Mouse (Mus musculus) heart, embryonic 11.5 days (tissue): ENCODE results near the gene March9. TPM values are rescaled to one million over a fixed set of nuclear protein-coding genes. Genes with fewer than 3 reads are reported as not detected.

Experiments
- ATAC-seq: fragments of 200-750 bp; cut with Nextera tagmentation; replicated peaks from 2 replicates; pipeline ENCODE4 v1.8.0; 2017; ENCODE audit warnings: moderate library complexity; ENCODE audit not compliant: insufficient number of reproducible peaks, low FRiP score, low TSS enrichment
- H3K27ac ChIP-seq: fragments of 300-500 bp; sonication (generic); 2 replicates; pipeline ENCODE4 v1.5.1; 2014; ENCODE audit warnings: mild to moderate bottlenecking, low read depth, low read length
- H3K27me3 ChIP-seq: fragments of 300-500 bp; sonication (generic); 2 replicates; pipeline ENCODE4 v1.6.1; 2014; ENCODE audit warnings: mild to moderate bottlenecking, low read length, mixed read lengths; ENCODE audit not compliant: control insufficient read depth, insufficient read depth
- H3K36me3 ChIP-seq: fragments of 300-500 bp; sonication (generic); 2 replicates; pipeline ENCODE4 v1.6.1; 2014; ENCODE audit warnings: mild to moderate bottlenecking, low read length, moderate library complexity, mixed read lengths; ENCODE audit not compliant: control insufficient read depth, insufficient read depth
- H3K4me1 ChIP-seq: fragments of 300-500 bp; sonication (generic); 2 replicates; pipeline ENCODE4 v1.6.1; 2014; ENCODE audit warnings: low read length; ENCODE audit not compliant: control insufficient read depth, insufficient read depth
- H3K4me2 ChIP-seq: fragments of 300-500 bp; sonication (generic); 2 replicates; pipeline ENCODE4 v1.6.1; 2014; ENCODE audit warnings: mild to moderate bottlenecking, moderate library complexity
- H3K4me3 ChIP-seq: fragments of 300-500 bp; sonication (generic); 2 replicates; pipeline ENCODE4 v1.5.1; 2014; ENCODE audit warnings: low read depth, low read length
- H3K9ac ChIP-seq: fragments of 300-500 bp; sonication (generic); 2 replicates; pipeline ENCODE4 v1.6.1; 2014; ENCODE audit warnings: mild to moderate bottlenecking, low read depth, low read length, moderate library complexity
- H3K9me3 ChIP-seq: fragments of 300-500 bp; sonication (generic); replicated peaks from 2 replicates; pipeline ENCODE4 v1.6.1; 2016; ENCODE audit warnings: low read length; ENCODE audit not compliant: control insufficient read depth
- WGBS: fragments of 180-500 bp; shearing (Covaris S2); extraction: QIAGEN DNeasy Blood & Tissue Kit; methylation state at CpG from one replicate; pipeline ENCODE4 v1.1.7; 2014; ENCODE audit not compliant: insufficient replicate concordance; 5-methylcytosine and 5-hydroxymethylcytosine counted together
- polyA plus RNA-seq: library from polyadenylated mRNA; unstranded; fragments of >200 nt; fragmentation: Nextera tagmentation; extraction: Ambion mirVana; gene quantifications from 2 replicates; pipeline ENCODE4 v1.2.1, GENCODE M21; 2014

The March9 gene
- polyA plus RNA-seq, 1 experiment from 2014 or later = 0.21 TPM

DNA sequence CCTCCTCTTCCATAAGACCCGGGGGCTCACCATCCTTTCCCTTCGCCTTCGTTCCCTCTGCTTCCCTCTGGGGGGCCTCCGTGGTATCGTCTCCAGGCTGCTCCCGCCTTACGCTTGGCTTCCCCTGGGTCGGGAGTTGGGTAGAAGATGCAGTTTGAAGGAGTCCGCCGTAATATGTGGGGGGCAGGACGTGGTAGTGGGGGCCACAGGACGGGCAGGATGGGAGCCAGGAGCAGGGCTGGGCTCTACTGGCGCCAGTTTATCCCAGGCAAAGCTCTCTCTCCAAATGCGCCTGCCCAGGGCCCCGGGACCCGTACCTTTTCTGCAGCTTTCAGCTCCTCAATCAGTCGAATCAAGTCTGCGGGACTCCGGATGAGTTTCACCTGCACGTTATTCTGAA, 38.5 kb upstream of the March9 start:
- Histone ChIP-seq H3K27me3 (peaks cover 6% of the 10 kb centered on the region), H3K4me2 (no peak overlapping the region), H3K4me1 (peaks cover 5% of the 10 kb centered on the region; the same call in 1 of the 2 replicates), H3K4me3 (no peak overlapping the region), H3K27ac (no peak overlapping the region), H3K9ac (no peak overlapping the region), H3K9me3 (no peaks in the 10 kb centered on the region), H3K36me3 (peaks cover 8% of the 10 kb centered on the region)
- 71% methylated on average over 20 of the region's 20 CpGs for WGBS
- ATAC-seq = no peak

DNA sequence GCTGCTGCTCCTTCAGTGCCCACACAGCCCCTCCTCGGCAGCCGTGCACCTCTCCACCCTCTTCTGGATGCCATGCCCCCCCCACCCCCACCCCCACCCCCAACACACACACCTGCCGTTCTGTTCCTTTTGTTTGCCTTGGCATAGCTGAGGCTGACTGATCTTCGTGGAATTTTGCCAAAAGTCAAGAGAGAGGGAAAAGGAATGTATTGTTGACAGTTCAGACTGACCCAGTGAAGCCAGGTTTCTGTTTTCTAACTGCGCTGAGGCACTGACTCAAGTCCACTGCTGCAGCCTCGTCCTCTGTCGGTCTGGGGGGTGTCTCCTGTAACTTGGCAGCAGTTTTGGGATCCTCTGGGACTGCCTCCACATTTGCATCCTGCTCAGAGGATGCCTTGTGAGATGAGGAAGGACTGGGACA, 34.4 kb upstream of the March9 start:
- H3K9me3 ChIP-seq = no peaks in the 10 kb centered on the region
- H3K9ac ChIP-seq = no peak overlapping the region
- no peak overlapping the region for H3K4me3 ChIP-seq
- H3K27me3 ChIP-seq = peaks cover 47% of the 10 kb centered on the region
- no peak for ATAC-seq
- H3K36me3 ChIP-seq = peaks cover 8% of the 10 kb centered on the region
- WGBS = 45% methylated on average over 7 of the region's 7 CpGs
- H3K4me2 ChIP-seq = no peak overlapping the region
- H3K27ac ChIP-seq = no peak overlapping the region
- peaks cover 11% of the 10 kb centered on the region; the same call in 1 of the 2 replicates for H3K4me1 ChIP-seq

DNA sequence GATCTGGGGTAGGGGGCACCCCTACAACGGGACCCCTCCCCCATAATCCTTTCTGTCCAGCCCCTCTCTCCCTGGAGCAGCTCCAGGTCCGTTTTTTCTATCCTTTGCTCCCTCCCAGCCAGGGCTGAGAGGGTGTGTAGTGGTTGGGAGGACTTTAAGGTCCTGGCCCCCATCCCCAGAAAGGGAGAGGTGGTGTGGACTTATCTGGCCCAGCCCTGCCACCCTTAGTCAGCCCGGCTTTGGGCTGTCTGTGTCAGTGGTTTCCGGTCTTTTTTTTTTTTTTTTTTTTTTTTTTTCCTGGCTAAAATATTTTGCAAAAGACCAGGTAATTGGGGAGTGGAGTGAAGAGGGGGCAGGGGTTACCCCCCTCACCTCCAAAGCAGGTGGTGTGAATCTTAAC, 32.8 kb upstream of the March9 start:
- no peak overlapping the region for H3K4me3 ChIP-seq
- peaks cover 8% of the 10 kb centered on the region for H3K36me3 ChIP-seq
- ATAC-seq = no peak
- H3K9ac ChIP-seq = no peak overlapping the region
- H3K27ac ChIP-seq = no peak overlapping the region
- no peaks in the 10 kb centered on the region for H3K9me3 ChIP-seq
- H3K27me3 ChIP-seq = peaks cover 61% of the 10 kb centered on the region
- 42% methylated on average over 4 of the region's 4 CpGs for WGBS
- H3K4me2 ChIP-seq = no peak overlapping the region
- peaks cover 11% of the 10 kb centered on the region; the same call in 1 of the 2 replicates for H3K4me1 ChIP-seq

DNA sequence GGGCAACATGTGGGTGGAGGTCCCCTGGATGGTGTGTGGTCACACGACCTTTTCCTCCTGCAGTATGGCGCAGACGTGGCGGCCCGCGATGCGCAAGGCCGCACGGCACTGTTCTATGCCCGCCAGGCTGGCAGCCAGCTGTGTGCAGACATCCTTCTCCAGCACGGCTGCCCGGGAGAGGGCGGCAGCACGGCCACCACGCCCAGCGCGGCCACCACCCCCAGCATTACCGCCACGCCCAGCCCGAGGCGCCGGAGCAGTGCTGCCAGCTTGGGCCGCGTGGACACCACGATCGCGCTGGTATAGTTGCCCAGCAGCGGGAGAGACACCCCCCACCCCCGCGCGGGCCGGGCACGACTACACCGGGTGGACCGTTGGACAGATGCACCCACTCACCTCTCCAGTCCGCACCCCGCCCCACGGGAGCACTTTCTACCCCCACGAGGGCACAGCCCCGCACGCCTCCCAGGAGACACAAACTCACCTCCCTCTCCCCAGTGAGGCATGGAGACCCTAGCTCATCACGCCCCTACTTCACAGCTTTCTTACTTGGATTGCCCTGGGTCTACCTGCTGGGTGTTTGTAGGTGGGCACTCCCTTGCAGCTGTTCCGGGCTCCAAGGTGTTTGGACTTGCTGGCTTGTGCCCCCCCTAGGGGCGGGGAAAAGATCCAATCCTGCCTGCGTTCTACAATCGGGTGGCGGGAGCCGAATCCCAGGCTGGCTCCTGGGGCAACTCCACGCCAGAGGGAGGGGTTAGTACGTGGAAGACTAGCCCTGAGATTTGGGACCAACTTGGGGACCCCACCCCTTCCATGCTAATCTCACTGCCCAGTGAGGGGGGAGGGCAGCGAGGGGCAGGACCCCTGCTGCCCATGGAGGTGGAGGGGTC, 31.8 kb upstream of the March9 start:
- 0 out of 2 replicates have a peak overlapping the region, but pooled peaks have one; percentile 4 for H3K4me3 ChIP-seq
- peaks cover 7% of the 10 kb centered on the region for H3K36me3 ChIP-seq
- H3K27ac ChIP-seq = no peak overlapping the region
- peaks cover 68% of the 10 kb centered on the region for H3K27me3 ChIP-seq
- peak overlapping the region; percentile 39 for H3K4me2 ChIP-seq
- H3K9me3 ChIP-seq = no peaks in the 10 kb centered on the region
- peaks cover 11% of the 10 kb centered on the region; the same call in 1 of the 2 replicates for H3K4me1 ChIP-seq
- H3K9ac ChIP-seq = no peak overlapping the region
- ATAC-seq = no peak; the same call in 1 of the 2 replicates
- WGBS = 9% methylated on average over 48 of the region's 51 CpGs

DNA sequence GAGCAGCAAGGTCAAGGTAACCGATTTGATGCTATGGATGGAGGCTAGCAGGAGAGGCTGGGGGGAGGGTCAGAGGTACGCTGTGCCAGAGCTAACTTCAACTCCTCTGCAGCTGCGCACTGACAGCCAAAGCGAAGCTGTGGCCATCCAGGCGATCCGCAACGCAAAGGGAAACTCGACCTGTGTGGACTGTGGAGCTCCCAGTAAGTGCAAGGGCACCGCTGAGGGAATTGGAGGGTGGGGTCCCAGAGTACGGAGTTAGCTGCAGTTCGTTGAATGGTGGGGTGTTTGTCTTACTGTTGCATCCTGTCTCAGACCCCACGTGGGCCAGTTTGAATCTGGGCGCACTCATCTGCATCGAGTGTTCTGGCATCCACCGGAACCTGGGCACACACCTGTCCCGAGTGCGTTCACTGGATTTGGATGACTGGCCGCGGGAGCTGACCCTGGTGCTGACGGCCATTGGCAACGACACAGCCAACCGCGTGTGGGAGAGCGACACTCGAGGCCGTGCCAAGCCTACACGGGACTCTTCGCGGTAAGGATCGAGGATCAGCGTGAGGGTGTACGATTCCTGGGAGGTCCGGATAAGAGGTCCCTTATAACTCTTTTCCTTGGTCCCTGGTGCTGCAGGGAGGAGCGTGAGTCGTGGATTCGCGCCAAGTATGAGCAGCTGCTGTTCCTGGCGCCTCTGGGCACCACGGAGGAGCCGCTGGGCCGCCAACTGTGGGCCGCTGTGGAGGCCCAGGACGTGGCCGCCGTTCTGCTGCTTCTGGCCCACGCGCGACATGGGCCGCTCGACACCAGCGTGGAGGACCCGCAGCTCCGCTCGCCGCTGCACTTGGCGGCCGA, 30.8 kb upstream of the March9 start:
- Histone ChIP-seq H3K27me3 (peaks cover 69% of the 10 kb centered on the region), H3K4me2 (peak overlapping the region; percentile 39; the same call in 1 of the 2 replicates), H3K36me3 (no peaks in the 10 kb centered on the region), H3K4me1 (peaks cover 11% of the 10 kb centered on the region; the same call in 1 of the 2 replicates), H3K9ac (no peak overlapping the region), H3K4me3 (no peak overlapping the region), H3K27ac (no peak overlapping the region), H3K9me3 (no peaks in the 10 kb centered on the region)
- no peak for ATAC-seq
- WGBS = 10% methylated on average over 57 of the region's 57 CpGs

DNA sequence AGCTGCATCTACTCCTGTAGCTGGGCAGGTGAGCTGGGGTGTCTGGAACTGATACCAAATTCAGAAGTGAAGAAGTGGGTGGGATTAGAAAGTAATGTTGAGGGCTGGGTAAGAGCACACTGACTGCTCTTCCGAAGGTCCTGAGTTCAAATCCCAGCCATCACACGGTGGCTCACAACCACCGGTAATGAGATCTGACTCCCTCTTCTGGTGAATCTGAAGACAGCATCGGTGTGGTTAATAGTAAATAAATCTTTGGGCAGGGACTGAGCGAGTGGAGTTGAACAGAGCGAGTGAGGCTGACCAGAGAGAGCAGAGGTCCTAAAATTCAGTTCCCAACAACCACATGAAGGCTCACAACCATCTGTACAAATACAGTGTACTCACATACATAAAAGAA, 25.6 kb upstream of the March9 start:
- Histone ChIP-seq H3K4me1 (no peaks in the 10 kb centered on the region; the same call in 1 of the 2 replicates), H3K4me2 (no peak overlapping the region), H3K4me3 (no peak overlapping the region), H3K27ac (no peak overlapping the region), H3K9me3 (no peaks in the 10 kb centered on the region), H3K27me3 (peaks cover 81% of the 10 kb centered on the region), H3K9ac (no peak overlapping the region), H3K36me3 (no peaks in the 10 kb centered on the region)
- ATAC-seq = no peak
- WGBS = 58% methylated on average over 6 of the region's 6 CpGs

DNA sequence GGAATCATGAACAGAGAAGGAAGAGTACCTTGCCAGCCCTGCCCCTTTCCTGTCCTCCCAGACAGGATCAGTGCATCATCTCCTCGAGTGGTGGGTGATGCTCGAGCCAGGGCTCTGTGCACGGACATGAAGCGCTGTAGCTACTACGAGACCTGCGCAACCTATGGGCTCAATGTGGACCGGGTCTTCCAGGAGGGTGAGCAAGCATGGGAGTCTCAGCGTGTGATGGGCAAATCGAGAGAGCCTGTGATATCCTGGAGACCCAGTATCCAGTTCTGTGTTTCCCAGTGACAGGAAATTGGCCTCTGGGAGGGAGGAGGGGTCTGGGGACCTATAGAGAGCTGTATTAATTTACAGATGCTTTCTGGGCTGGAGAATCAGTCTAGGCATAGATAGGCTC, 25.1 kb upstream of the March9 start:
- H3K9ac ChIP-seq = no peak overlapping the region
- H3K4me3 ChIP-seq = no peak overlapping the region
- no peaks in the 10 kb centered on the region for H3K9me3 ChIP-seq
- 76% methylated on average over 9 of the region's 9 CpGs for WGBS
- no peak overlapping the region for H3K27ac ChIP-seq
- no peaks in the 10 kb centered on the region; the same call in 1 of the 2 replicates for H3K4me1 ChIP-seq
- no peak for ATAC-seq
- H3K4me2 ChIP-seq = no peak overlapping the region
- peaks cover 81% of the 10 kb centered on the region for H3K27me3 ChIP-seq
- H3K36me3 ChIP-seq = no peaks in the 10 kb centered on the region

DNA sequence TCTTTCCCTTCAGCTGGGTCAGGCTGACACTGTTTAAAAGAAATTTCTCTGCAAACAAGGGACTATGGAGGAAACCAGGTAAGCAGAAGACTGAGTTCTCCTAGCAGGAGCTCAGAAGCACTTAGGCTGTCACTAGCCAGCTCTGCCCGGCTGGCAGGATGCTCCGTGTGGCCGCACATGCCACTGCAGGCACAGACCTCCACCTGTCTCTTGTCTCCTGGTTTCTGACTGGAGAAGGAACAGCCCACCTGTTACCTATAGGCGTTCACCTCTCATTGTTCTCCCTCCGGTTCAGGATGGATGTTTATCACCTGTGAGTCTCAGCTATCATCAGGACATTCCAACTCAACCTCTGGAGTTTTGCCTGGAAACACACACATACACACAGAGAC, 23.9 kb upstream of the March9 start:
- no peaks in the 10 kb centered on the region for H3K36me3 ChIP-seq
- H3K4me3 ChIP-seq = no peak overlapping the region
- no peak for ATAC-seq
- H3K4me1 ChIP-seq = peaks cover 9% of the 10 kb centered on the region
- no peaks in the 10 kb centered on the region for H3K9me3 ChIP-seq
- no peak overlapping the region for H3K9ac ChIP-seq
- 36% methylated on average over 5 of the region's 5 CpGs for WGBS
- H3K27me3 ChIP-seq = peaks cover 81% of the 10 kb centered on the region
- no peak overlapping the region for H3K4me2 ChIP-seq
- no peak overlapping the region for H3K27ac ChIP-seq
